Mouse (Mus musculus): ENCODE results near the gene Patj.

DNA sequence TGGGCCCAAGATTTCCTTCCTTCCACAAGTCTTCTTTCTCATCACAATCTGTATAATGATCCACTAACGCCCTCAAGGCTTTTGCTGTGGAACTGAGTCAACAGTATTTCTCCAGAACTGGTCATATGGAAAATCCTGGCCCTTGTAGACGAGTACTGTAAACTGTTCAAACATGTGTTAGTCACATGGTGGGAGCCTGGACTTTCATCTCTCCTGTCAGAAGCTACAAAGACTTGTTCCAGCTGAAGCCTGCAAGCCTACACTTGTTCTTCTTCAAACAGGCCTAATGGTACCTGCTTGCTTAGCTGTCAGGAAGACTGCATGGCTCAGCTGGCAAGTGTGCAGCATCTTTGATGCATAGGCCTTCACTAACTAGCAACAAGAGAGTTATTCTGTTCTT, 264.9 kb downstream of the Patj start:
- TF ChIP-seq CTCF (conservative IDR thresholded peaks at IDR 0.05; ENCODE audit: insufficient read depth, insufficient read length, low read depth, low read length) (no peak), POLR2A (IDR thresholded peaks at IDR 0.05; ENCODE audit: low read depth, low read length) (no peak)

All from kidney, adult 2 months (tissue).